Mouse (Mus musculus): ENCODE results near the gene Igf1. TPM values are rescaled to one million over a fixed set of nuclear protein-coding genes. Genes with fewer than 3 reads are reported as not detected.

Igf1 gene
- polyA plus RNA-seq, 1 experiment from 2014 or later, result 80.4 TPM

DNA sequence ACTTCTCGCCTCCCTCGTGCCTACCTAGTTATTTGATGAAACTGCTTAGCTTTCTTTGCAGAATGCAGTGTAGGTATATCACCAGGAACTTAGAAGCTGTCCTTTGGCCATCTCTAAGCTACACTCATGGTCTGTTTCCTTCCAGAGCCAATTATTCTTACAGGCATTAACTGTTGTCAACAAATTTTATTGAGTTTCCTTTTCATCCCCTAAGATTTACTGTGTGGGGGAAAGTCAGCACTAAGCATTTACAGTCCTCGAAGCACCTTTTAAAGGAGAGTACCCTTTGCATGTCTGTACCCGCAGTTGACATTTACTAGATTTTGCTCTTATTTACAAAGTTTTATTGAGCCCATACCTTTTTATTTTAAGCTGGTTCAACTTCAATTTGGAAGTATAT, 9.6 kb downstream of the Igf1 start:
- no peak for TF ChIP-seq CTCF (IDR thresholded peaks at IDR 0.05; ENCODE audit: low read depth)
- no peak for DNase-seq
- ATAC-seq (ENCODE audit: insufficient read depth), result no peak
- Histone ChIP-seq H3K9ac (no peak overlapping the region), H3K36me3 (ENCODE audit: insufficient read depth) (peaks cover 6% of the 10 kb centered on the region; the same call in 1 of the 2 replicates), H3K4me1 (ENCODE audit: insufficient read depth) (peaks cover 14% of the 10 kb centered on the region; the same call in 1 of the 2 replicates), H3K4me2 (no peak overlapping the region), H3K27me3 (ENCODE audit: insufficient read depth, low read length) (no peaks in the 10 kb centered on the region), H3K9me3 (ENCODE audit: low read depth, low read length) (no peaks in the 10 kb centered on the region), H3K27ac (ENCODE audit: low read depth) (no peak overlapping the region), H3K4me3 (ENCODE audit: low read depth, low read length) (no peak overlapping the region)
- 63% methylated on average over 4 of the region's 4 CpGs for WGBS

DNA sequence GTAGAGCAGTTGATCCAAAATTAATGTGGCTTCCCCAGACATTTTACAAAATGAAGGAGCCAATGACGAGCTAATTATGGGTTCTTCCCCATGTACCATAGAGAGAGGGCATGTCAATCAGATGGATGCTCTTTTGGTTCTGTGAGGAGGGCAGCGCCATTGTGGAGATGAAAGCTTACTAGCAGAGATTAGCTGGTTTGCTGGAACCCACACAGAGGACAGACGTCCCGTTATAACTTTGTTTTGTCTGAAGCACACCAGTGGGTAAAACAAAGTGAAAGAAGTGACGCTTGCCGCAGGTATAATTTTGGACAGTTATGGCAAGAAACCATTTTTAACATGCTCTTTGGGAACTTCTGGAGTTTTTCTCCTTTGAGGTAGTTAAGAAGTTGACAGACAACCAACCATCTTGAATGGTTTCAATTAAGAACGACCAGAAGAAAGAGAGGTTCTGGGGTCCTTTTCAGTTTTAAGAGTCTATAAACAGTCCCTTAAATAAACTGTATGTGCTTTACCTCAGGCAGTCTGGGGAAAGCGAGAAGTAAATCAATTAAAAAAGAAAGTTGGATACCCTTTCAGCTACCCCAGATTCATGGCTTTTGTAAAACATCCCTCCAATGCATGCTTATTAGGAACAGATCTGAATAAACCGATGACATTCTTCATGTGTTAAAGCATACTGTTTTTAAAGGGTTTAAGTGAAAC, 10.4 kb downstream of the Igf1 start:
- no peak overlapping the region for H3K4me3 ChIP-seq (ENCODE audit: low read depth, low read length)
- H3K4me2 ChIP-seq, result no peak overlapping the region
- peaks cover 6% of the 10 kb centered on the region; the same call in 1 of the 2 replicates for H3K36me3 ChIP-seq (ENCODE audit: insufficient read depth)
- 84% methylated on average over 9 of the region's 9 CpGs for WGBS
- ATAC-seq (ENCODE audit: insufficient read depth) (no peak), DNase-seq (no peak)
- no peak overlapping the region for H3K27ac ChIP-seq (ENCODE audit: low read depth)
- no peaks in the 10 kb centered on the region for H3K9me3 ChIP-seq (ENCODE audit: low read depth, low read length)
- no peaks in the 10 kb centered on the region for H3K27me3 ChIP-seq (ENCODE audit: insufficient read depth, low read length)
- H3K4me1 ChIP-seq (ENCODE audit: insufficient read depth), result peaks cover 14% of the 10 kb centered on the region; the same call in 1 of the 2 replicates
- TF ChIP-seq CTCF (IDR thresholded peaks at IDR 0.05; ENCODE audit: low read depth), result no peak
- H3K9ac ChIP-seq, result no peak overlapping the region

DNA sequence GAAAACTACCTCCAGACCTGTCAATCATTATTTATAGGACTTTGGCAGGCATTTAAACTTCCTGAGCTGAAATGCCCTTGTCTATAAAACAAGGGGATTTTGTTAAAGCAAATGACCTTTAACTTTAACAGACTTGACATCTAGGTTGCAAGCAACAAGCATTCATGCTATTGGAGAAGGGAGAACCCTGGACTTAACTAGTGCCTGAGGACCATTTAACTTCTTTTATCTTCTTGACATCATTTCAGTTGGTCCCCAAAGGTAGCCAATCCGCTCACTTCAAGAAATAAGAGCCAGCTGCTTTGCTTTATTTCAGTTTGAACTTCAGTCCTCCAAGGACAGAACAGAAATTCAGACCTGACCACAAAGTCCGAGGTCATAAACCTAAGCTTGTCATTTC, 11.1 kb downstream of the Igf1 start:
- Histone ChIP-seq H3K4me2 (no peak overlapping the region), H3K9me3 (ENCODE audit: low read depth, low read length) (no peaks in the 10 kb centered on the region), H3K27me3 (ENCODE audit: insufficient read depth, low read length) (no peaks in the 10 kb centered on the region), H3K27ac (ENCODE audit: low read depth) (no peak overlapping the region), H3K36me3 (ENCODE audit: insufficient read depth) (peaks cover 6% of the 10 kb centered on the region; the same call in 1 of the 2 replicates), H3K9ac (no peak overlapping the region), H3K4me1 (ENCODE audit: insufficient read depth) (peaks cover 14% of the 10 kb centered on the region; the same call in 1 of the 2 replicates), H3K4me3 (ENCODE audit: low read depth, low read length) (no peak overlapping the region)
- ATAC-seq (ENCODE audit: insufficient read depth) (no peak), DNase-seq (no peak)
- 81% methylated on average over 2 of the region's 2 CpGs for WGBS
- TF ChIP-seq CTCF (IDR thresholded peaks at IDR 0.05; ENCODE audit: low read depth), result no peak

DNA sequence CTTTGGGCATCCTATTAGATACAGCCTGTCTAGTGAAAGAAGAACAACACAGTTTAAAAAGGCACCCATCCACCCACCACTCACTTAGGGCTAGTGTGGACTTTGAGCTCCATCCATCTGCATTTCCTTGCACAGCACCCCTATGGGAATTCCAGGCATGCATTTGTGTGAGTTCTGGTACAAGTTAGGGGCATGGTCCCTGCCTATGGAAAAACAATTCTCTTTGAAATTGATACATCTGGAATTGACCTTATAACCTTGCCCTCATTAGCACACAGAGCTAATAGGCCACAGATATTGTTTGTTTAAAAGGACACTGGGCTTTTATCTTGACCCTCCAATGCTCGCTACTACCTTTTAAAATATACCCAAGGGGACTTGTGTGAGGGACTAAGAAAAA, 11.6 kb downstream of the Igf1 start:
- Histone ChIP-seq H3K9me3 (ENCODE audit: low read depth, low read length) (no peaks in the 10 kb centered on the region), H3K4me1 (ENCODE audit: insufficient read depth) (peaks cover 14% of the 10 kb centered on the region; the same call in 1 of the 2 replicates), H3K36me3 (ENCODE audit: insufficient read depth) (peaks cover 6% of the 10 kb centered on the region; the same call in 1 of the 2 replicates), H3K27me3 (ENCODE audit: insufficient read depth, low read length) (no peaks in the 10 kb centered on the region), H3K4me3 (ENCODE audit: low read depth, low read length) (no peak overlapping the region), H3K4me2 (no peak overlapping the region), H3K27ac (ENCODE audit: low read depth) (no peak overlapping the region), H3K9ac (no peak overlapping the region)
- WGBS, result 73% methylated on average over 1 of the region's 1 CpGs
- no peak for ATAC-seq (ENCODE audit: insufficient read depth)
- no peak for DNase-seq
- TF ChIP-seq CTCF (IDR thresholded peaks at IDR 0.05; ENCODE audit: low read depth), result no peak

DNA sequence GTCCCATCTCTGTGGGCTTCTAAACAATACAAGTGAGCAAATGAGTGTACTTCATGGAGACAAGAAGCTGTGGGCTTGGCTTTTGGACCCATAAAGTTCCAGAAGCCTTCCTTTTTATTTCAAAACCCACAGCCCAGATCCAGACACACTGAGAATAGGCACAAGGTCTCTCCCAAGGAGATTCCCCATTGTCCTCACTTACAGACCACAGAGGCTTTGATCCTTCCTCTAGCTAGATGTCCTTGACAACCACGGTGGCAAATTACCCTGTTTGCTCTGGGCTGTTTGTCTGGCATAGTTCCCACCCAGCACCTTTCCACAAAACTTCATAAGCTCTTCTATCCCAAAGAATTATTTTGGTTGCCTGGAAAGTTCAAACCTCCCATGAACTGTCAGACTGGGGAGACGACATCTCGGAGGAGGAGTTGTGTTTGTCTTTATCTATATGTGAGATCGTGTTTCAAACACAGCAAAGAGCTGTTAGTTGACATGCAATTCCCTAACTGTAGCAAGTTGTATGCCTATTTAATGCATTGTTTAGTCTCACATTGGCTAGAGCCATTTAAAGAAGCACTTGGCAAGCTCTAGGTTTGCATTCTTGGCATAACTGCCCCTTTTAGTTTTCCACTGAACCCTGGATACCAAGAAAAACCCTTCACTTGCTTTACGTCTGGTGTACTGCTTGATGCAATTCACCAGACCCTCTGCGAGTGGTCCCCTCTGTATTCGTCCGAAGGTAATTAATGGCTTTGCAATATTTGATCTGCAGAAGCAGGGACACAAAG, 14.0 kb downstream of the Igf1 start:
- 8% methylated on average over 8 of the region's 8 CpGs for WGBS
- no peak overlapping the region for H3K9ac ChIP-seq
- TF ChIP-seq CTCF (IDR thresholded peaks at IDR 0.05; ENCODE audit: low read depth), result no peak
- H3K27me3 ChIP-seq (ENCODE audit: insufficient read depth, low read length), result no peaks in the 10 kb centered on the region
- H3K9me3 ChIP-seq (ENCODE audit: low read depth, low read length), result no peaks in the 10 kb centered on the region
- H3K4me3 ChIP-seq (ENCODE audit: low read depth, low read length), result no peak overlapping the region
- peak overlapping the region; percentile 23; the same call in 1 of the 2 replicates for H3K4me2 ChIP-seq
- H3K36me3 ChIP-seq (ENCODE audit: insufficient read depth), result peaks cover 9% of the 10 kb centered on the region; the same call in 1 of the 2 replicates
- peak overlapping the region; percentile 74 for H3K27ac ChIP-seq (ENCODE audit: low read depth)
- DNase-seq, result peak; percentile 90
- peak; percentile 94 for ATAC-seq (ENCODE audit: insufficient read depth)
- peaks cover 8% of the 10 kb centered on the region; the same call in 1 of the 2 replicates for H3K4me1 ChIP-seq (ENCODE audit: insufficient read depth)

DNA sequence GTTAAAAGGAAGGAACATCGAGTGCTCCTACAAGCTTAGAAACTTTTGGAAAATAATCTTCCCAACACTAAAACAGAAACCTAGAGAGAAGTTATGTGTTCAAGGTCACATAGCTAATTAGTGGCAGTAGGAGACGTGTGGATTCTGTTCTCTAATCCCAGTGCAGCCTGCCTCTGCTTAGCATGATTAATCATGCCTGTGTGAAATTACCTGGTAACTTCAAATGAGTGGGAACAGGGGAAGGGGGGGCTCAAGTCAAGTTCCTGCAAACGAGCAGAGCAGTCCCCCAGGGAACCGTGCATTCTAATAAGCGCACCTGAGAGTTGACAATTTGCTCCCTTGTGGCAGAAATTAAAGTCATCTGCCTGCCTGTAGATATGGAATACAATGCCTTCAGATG, 14.8 kb downstream of the Igf1 start:
- Histone ChIP-seq H3K4me2 (no peak overlapping the region), H3K9me3 (ENCODE audit: low read depth, low read length) (no peaks in the 10 kb centered on the region), H3K27ac (ENCODE audit: low read depth) (0 out of 2 replicates have a peak overlapping the region, but pooled peaks have one; percentile 3), H3K9ac (no peak overlapping the region), H3K27me3 (ENCODE audit: insufficient read depth, low read length) (no peaks in the 10 kb centered on the region), H3K4me1 (ENCODE audit: insufficient read depth) (peaks cover 4% of the 10 kb centered on the region; the same call in 1 of the 2 replicates), H3K36me3 (ENCODE audit: insufficient read depth) (0 out of 2 replicates have a peak, but pooled peaks cover 9% of the 10 kb centered on the region), H3K4me3 (ENCODE audit: low read depth, low read length) (no peak overlapping the region)
- TF ChIP-seq CTCF (IDR thresholded peaks at IDR 0.05; ENCODE audit: low read depth), result no peak
- DNase-seq, result no peak
- no peak for ATAC-seq (ENCODE audit: insufficient read depth)
- 57% methylated on average over 5 of the region's 5 CpGs for WGBS

DNA sequence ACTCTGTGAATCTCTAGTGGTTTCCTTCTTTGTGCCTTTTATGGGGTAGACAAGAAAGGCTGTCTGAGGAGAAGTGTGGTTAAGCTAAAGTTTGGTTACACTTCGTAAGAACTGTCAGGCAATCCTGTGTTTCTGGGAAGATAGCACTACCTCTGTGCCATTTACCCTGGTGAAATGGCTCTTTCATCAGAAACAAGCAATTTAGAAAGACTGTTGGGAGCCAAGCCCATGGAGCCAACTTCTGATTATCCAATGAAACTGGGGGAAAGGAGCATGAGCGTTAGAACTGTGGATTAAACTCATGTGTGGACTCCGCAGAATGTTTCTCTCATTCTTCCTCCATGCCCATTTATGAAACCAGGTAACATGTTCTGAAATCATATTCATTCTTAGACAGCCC, 15.5 kb downstream of the Igf1 start:
- no peak for ATAC-seq (ENCODE audit: insufficient read depth)
- no peaks in the 10 kb centered on the region for H3K27me3 ChIP-seq (ENCODE audit: insufficient read depth, low read length)
- DNase-seq, result no peak
- H3K4me3 ChIP-seq (ENCODE audit: low read depth, low read length), result no peak overlapping the region
- WGBS, result 90% methylated on average over 3 of the region's 3 CpGs
- 0 out of 2 replicates have a peak, but pooled peaks cover 9% of the 10 kb centered on the region for H3K36me3 ChIP-seq (ENCODE audit: insufficient read depth)
- peaks cover 4% of the 10 kb centered on the region; the same call in 1 of the 2 replicates for H3K4me1 ChIP-seq (ENCODE audit: insufficient read depth)
- TF ChIP-seq CTCF (IDR thresholded peaks at IDR 0.05; ENCODE audit: low read depth), result no peak
- H3K4me2 ChIP-seq, result no peak overlapping the region
- H3K9me3 ChIP-seq (ENCODE audit: low read depth, low read length), result no peaks in the 10 kb centered on the region
- H3K9ac ChIP-seq, result no peak overlapping the region
- no peak overlapping the region for H3K27ac ChIP-seq (ENCODE audit: low read depth)
